Mouse (Mus musculus) gastrocnemius, postnatal 36 days (tissue): ENCODE measurements around the gene Prmt3. TPM values are rescaled to one million over a fixed set of nuclear protein-coding genes. Genes with fewer than 3 reads are reported as not detected.

Experiments used
- DNase-seq, 2 experiments: peaks; one replicate each; pipeline ENCODE4 v3.0.0; 2022
- intact Hi-C: fragments of 180-260 bp; cut with DNase I; formaldehyde crosslinking; loops from one replicate; pipeline ENCODE4 v1.15.1; 2025
- long read RNA-seq, 2 experiments: library from polyadenylated mRNA; stranded (forward); transcript quantifications; one replicate each; pipeline ENCODE4 v2.0.0; 2021
- total RNA-seq, 2 experiments: library from RNA; stranded (reverse); gene quantifications; 2 replicates each; pipeline ENCODE4 v1.2.3; 2021

Gene Prmt3
- 10 to 100 TPM; 11.1 to 12.0 TPM for total RNA-seq
- long read RNA-seq, experiment 1, transcript Prmt3-201 (16 exons, 2,507 nt), result major isoform, 12 of 17 reads
- long read RNA-seq, experiment 1, partial matches to known transcripts, result 2 of 17 reads
- long read RNA-seq, experiment 1, other reads (novel, unspliced or antisense), result 2 of 17 reads
- long read RNA-seq, experiment 2, transcript Prmt3-201 (16 exons, 2,507 nt), result major isoform, 24 of 32 reads
- long read RNA-seq, experiment 2, partial matches to known transcripts, result 1 of 32 reads
- long read RNA-seq, experiment 2, other reads (novel, unspliced or antisense), result 6 of 32 reads

- intact Hi-C loops, result loop anchor here (2.0 kb wide), 1 partner anchor 144 kb away; no protein-coding TSS in a partner anchor
- DNase-seq, result peak; percentile 94 to 95
These were observed at the start of gene Prmt3 for GRCm38 (mm10) chr7:49778114-49778901. Prmt3 (plus strand) TSS chr7:49778346.

GRCm38 (mm10) chr7:49734342-49734741 lies 43.8 kb upstream of the Prmt3 start:
- intact Hi-C loops, result no loop called here
- no peak for DNase-seq

GRCm38 (mm10) chr7:49739448-49739847 lies 38.7 kb upstream of the Prmt3 start:
- no peak for DNase-seq
- intact Hi-C loops, result no loop called here

GRCm38 (mm10) chr7:49741474-49741873 lies 36.7 kb upstream of the Prmt3 start:
- DNase-seq, result no peak
- intact Hi-C loops, result no loop called here

- no peak for DNase-seq
- intact Hi-C loops, result no loop called here
These were observed 36.2 kb upstream of the Prmt3 start for GRCm38 (mm10) chr7:49741923-49742322.

- DNase-seq, result no peak
- intact Hi-C loops, result loop anchor here (2.0 to 5.0 kb wide), 2 partner anchors 134 to 279 kb away; no protein-coding TSS in a partner anchor
These were observed 27.0 kb upstream of the Prmt3 start for GRCm38 (mm10) chr7:49751148-49751547.

- no peak for DNase-seq
- intact Hi-C loops, result loop anchor here (5.0 kb wide), 1 partner anchor 281 kb away; no protein-coding TSS in a partner anchor
These were observed 25.2 kb upstream of the Prmt3 start for GRCm38 (mm10) chr7:49752730-49753506.

GRCm38 (mm10) chr7:49754767-49755166 lies 23.4 kb upstream of the Prmt3 start:
- peak; percentile 21 to 28 for DNase-seq

GRCm38 (mm10) chr7:49758934-49759571 lies 19.1 kb upstream of the Prmt3 start, which contains the start of gene Htatip2:
Htatip2 (plus strand) TSS chr7:49759115.
- intact Hi-C loops, result no loop called here
- peak; percentile 14 to 38 for DNase-seq

More at GRCm38 (mm10) chr7:49754767-49755166, 23.4 kb upstream of the Prmt3 start:
- intact Hi-C loops, result loop anchor here (5.0 kb wide), 1 partner anchor 282 kb away; no protein-coding TSS in a partner anchor

- DNase-seq, result no peak
- intact Hi-C loops, result no loop called here
These were observed 15.5 kb upstream of the Prmt3 start for GRCm38 (mm10) chr7:49762605-49763004.

- DNase-seq, result no peak
- intact Hi-C loops, result no loop called here
These were observed 14.0 kb upstream of the Prmt3 start for GRCm38 (mm10) chr7:49764011-49764716.

GRCm38 (mm10) chr7:49766166-49766565 lies 12.0 kb upstream of the Prmt3 start:
- intact Hi-C loops, result no loop called here
- DNase-seq, result no peak

GRCm38 (mm10) chr7:49768509-49768908 lies 9.6 kb upstream of the Prmt3 start:
- DNase-seq, result no peak

GRCm38 (mm10) chr7:49774396-49774795 lies 3.8 kb upstream of the Prmt3 start:
- no peak for DNase-seq
- intact Hi-C loops, result no loop called here

More at GRCm38 (mm10) chr7:49768509-49768908, 9.6 kb upstream of the Prmt3 start:
- intact Hi-C loops, result no loop called here

GRCm38 (mm10) chr7:49777585-49777984 lies 561 bp upstream of the Prmt3 start:
- no peak for DNase-seq
- intact Hi-C loops, result no loop called here

GRCm38 (mm10) chr7:49778904-49779615 lies 914 bp downstream of the Prmt3 start:
- intact Hi-C loops, result loop anchor here (2.0 kb wide), 1 partner anchor 144 kb away; no protein-coding TSS in a partner anchor
- no peak for DNase-seq

- no peak for DNase-seq
These were observed 4.9 kb downstream of the Prmt3 start for GRCm38 (mm10) chr7:49783017-49783416.

GRCm38 (mm10) chr7:49785141-49785540 lies 7.0 kb downstream of the Prmt3 start:
- intact Hi-C loops, result no loop called here
- no peak for DNase-seq

More at GRCm38 (mm10) chr7:49783017-49783416, 4.9 kb downstream of the Prmt3 start:
- intact Hi-C loops, result no loop called here
